Mouse (Mus musculus) forebrain, embryonic 14.5 days (tissue): ENCODE results near the gene Lgr5. TPM values are rescaled to one million over a fixed set of nuclear protein-coding genes. Genes with fewer than 3 reads are reported as not detected.

ENCODE experiments used
- ATAC-seq: fragments of 200-750 bp; cut with Nextera tagmentation; 2 replicates; pipeline ENCODE4 v1.8.0; 2017; ENCODE audit warnings: mild to moderate bottlenecking, moderate library complexity
- DNase-seq: peaks from one replicate; pipeline ENCODE4 v3.0.0-alpha.2; 2015; ENCODE audit warnings: low spot score
- H3K27ac ChIP-seq: fragments of 300-500 bp; sonication (generic); 2 replicates; pipeline ENCODE4 v1.5.1; 2014; ENCODE audit warnings: low read depth, mild to moderate bottlenecking, control low read depth, low read length, moderate library complexity
- H3K27me3 ChIP-seq: fragments of 300-500 bp; sonication (generic); replicated peaks from 2 replicates; pipeline ENCODE4 v1.6.1; 2014; ENCODE audit warnings: low read length, control low read depth, mixed read lengths; ENCODE audit not compliant: control insufficient read depth, insufficient read depth
- H3K36me3 ChIP-seq: fragments of 300-500 bp; sonication (generic); 2 replicates; pipeline ENCODE4 v1.6.1; 2014; ENCODE audit warnings: low read length, control low read depth; ENCODE audit not compliant: control insufficient read depth, insufficient read depth
- H3K4me1 ChIP-seq: fragments of 300-500 bp; sonication (generic); 2 replicates; pipeline ENCODE4 v1.6.1; 2014; ENCODE audit warnings: antibody characterized with exemption, low read length, control low read depth; ENCODE audit not compliant: control insufficient read depth, insufficient read depth
- H3K4me2 ChIP-seq: fragments of 300-500 bp; sonication (generic); 2 replicates; pipeline ENCODE4 v1.6.1; 2014; ENCODE audit warnings: mild to moderate bottlenecking, control low read depth, low read length
- H3K4me3 ChIP-seq: fragments of 300-500 bp; sonication (generic); 2 replicates; pipeline ENCODE4 v1.5.1; 2014; ENCODE audit warnings: low read depth, low read length, control low read depth
- H3K9ac ChIP-seq: fragments of 300-500 bp; sonication (generic); 2 replicates; pipeline ENCODE4 v1.6.1; 2014; ENCODE audit warnings: mild to moderate bottlenecking, low read length, control low read depth, moderate library complexity
- H3K9me3 ChIP-seq: fragments of 300-500 bp; sonication (generic); replicated peaks from 2 replicates; pipeline ENCODE4 v1.6.1; 2016; ENCODE audit warnings: low read length, control low read depth, mixed read lengths; ENCODE audit not compliant: control insufficient read depth
- WGBS: fragments of 180-500 bp; shearing (Covaris S2); extraction: QIAGEN DNeasy Blood & Tissue Kit; methylation state at CpG from one replicate; pipeline ENCODE4 v1.1.7; 2014; 5-methylcytosine and 5-hydroxymethylcytosine counted together
- polyA plus RNA-seq: library from polyadenylated mRNA; unstranded; fragments of >200 nt; fragmentation: Nextera tagmentation; extraction: Ambion mirVana; gene quantifications from 2 replicates; pipeline ENCODE4 v1.2.1, GENCODE M21; 2014

Lgr5 gene
- polyA plus RNA-seq: 0.41 and 0.44 TPM in 2 replicates

DNA sequence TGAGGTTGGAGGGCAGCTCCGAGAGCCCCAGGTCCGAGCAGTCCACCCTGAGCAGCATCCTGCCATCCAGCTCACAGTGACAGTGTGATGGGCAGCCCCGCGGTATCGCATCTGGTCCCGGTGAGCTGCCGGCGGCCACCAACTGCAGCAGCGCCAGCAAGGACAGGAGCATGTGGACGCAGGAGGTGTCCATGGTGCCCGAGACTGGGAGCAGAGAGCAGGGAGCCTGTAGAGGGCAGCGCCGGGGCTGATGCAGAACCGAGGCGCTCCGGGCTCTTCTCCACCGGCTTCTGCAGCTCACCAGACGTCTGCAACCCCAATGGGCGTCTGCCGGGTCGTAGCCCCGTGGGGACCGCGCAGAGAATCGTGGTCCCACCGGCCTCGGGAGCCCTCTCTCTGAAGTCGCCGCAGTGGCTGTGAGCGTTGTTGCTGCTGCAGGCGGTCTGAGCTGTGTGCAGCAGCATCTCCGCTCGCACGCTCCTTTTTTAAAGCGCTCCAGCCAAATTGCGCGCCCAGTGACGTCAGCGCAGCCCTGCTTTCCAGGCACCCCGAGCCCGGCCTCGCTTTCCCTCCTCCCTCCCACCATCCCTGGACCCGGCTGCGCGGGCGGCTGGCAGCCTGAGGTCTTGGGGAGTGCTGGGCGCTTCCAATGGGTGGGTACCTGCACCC lies at the start of gene Lgr5:
TSS of gene Lgr5 (minus strand) at position 480 of the 669 bp plus-strand sequence.
- ATAC-seq (peak; percentile 90), DNase-seq (peak; percentile 80)
- Histone ChIP-seq H3K4me2 (peak within 1 kb of the TSS; percentile 96), H3K27me3 (peaks cover 77% of the 10 kb centered on the region), H3K4me3 (peak within 1 kb of the TSS; percentile 54), H3K4me1 (peaks cover 7% of the 10 kb centered on the region; the same call in 1 of the 2 replicates), H3K27ac (no peak within 1 kb of the TSS), H3K9ac (peak within 1 kb of the TSS; percentile 59), H3K36me3 (no peaks in the 10 kb centered on the region), H3K9me3 (no peaks in the 10 kb centered on the region)
- under 1% methylated on average over 47 of the region's 47 CpGs for WGBS

DNA sequence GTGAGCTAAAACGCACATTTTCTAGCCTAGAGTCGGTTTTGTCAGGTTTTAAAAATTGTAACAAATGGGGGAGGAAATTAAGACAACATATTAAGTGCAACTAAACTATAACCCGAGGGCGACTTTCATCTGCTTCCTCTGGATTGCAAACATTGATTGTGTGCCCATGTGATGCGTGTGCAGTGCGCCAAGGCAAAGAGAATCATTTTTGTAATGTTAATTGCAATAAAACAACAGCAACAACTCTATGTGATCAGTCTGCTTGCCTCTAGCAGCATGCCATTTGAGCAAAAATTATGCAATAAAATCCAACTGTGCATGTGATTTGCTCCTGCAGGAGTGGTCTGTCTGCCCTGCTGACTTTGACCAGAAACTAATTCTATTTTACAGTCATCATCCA lies 39.1 kb upstream of the Lgr5 start:
- no peaks in the 10 kb centered on the region for H3K4me1 ChIP-seq
- no peaks in the 10 kb centered on the region for H3K27me3 ChIP-seq
- no peaks in the 10 kb centered on the region for H3K9me3 ChIP-seq
- H3K36me3 ChIP-seq: no peaks in the 10 kb centered on the region
- no peak overlapping the region for H3K27ac ChIP-seq
- no peak overlapping the region for H3K9ac ChIP-seq
- H3K4me3 ChIP-seq: no peak overlapping the region
- ATAC-seq: no peak
- no peak for DNase-seq
- 87% methylated on average over 6 of the region's 6 CpGs for WGBS
- no peak overlapping the region for H3K4me2 ChIP-seq

DNA sequence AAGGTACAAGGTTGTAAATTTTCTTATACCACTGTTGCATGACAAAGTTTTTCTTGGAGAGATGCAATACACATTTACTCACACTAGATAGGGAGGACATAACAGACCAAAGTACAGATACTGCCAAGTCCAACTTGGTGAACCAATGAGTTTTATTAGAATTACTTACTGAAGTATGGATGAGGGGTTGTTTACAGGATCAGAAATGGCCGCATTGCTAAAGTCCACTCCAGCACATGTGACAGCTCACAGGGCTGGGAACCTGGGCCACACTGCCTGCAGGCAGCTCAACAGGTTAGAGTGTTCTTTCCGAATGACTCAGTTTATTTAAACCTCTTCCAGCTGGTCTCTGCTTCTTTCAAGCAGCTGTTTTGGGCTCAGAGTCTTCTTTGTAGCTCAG lies 37.4 kb upstream of the Lgr5 start:
- Histone ChIP-seq H3K4me2 (no peak overlapping the region), H3K4me3 (no peak overlapping the region), H3K27ac (no peak overlapping the region), H3K36me3 (no peaks in the 10 kb centered on the region), H3K27me3 (no peaks in the 10 kb centered on the region; the same call in 1 of the 2 replicates), H3K9me3 (no peaks in the 10 kb centered on the region), H3K4me1 (no peaks in the 10 kb centered on the region), H3K9ac (no peak overlapping the region)
- 91% methylated on average over 2 of the region's 2 CpGs for WGBS
- DNase-seq (no peak), ATAC-seq (no peak)

GRCm38 (mm10) chr10:115623956-115624671 lies 36.5 kb upstream of the Lgr5 start:
- Histone ChIP-seq H3K27ac (no peak overlapping the region), H3K36me3 (no peaks in the 10 kb centered on the region), H3K9me3 (no peaks in the 10 kb centered on the region), H3K27me3 (peaks cover 3% of the 10 kb centered on the region; the same call in 1 of the 2 replicates), H3K4me2 (peak overlapping the region; percentile 35; the same call in 1 of the 2 replicates), H3K4me3 (no peak overlapping the region), H3K9ac (no peak overlapping the region; the same call in 1 of the 2 replicates), H3K4me1 (no peaks in the 10 kb centered on the region)
- DNase-seq: peak; percentile 80
- 22% methylated on average over 15 of the region's 15 CpGs for WGBS
- ATAC-seq: peak; percentile 91

DNA sequence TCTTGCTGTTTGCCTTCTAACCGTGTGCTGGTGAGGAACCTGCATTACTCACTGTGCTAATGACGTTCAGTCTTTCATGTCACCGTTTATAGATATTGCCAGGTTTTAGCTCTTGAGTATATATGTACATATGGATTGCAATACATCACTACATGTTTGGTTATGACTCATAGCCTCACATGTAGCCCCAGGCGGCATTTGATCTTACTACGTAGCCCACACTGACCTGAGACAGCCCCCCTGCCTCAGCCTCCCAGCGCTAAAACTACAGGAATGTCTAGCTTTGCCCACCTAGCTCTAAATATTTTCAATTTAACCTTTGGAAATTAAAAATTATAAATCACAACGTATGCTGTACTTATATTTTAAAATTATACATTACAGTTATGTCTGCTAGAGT lies 35.9 kb upstream of the Lgr5 start:
- H3K4me3 ChIP-seq: no peak overlapping the region
- DNase-seq (no peak), ATAC-seq (peak; percentile 56; the same call in 1 of the 2 replicates)
- H3K36me3 ChIP-seq: no peaks in the 10 kb centered on the region
- no peak overlapping the region for H3K4me2 ChIP-seq
- no peaks in the 10 kb centered on the region for H3K9me3 ChIP-seq
- H3K27me3 ChIP-seq: peaks cover 3% of the 10 kb centered on the region; the same call in 1 of the 2 replicates
- H3K9ac ChIP-seq: no peak overlapping the region
- 79% methylated on average over 7 of the region's 7 CpGs for WGBS
- H3K4me1 ChIP-seq: no peaks in the 10 kb centered on the region
- H3K27ac ChIP-seq: no peak overlapping the region

DNA sequence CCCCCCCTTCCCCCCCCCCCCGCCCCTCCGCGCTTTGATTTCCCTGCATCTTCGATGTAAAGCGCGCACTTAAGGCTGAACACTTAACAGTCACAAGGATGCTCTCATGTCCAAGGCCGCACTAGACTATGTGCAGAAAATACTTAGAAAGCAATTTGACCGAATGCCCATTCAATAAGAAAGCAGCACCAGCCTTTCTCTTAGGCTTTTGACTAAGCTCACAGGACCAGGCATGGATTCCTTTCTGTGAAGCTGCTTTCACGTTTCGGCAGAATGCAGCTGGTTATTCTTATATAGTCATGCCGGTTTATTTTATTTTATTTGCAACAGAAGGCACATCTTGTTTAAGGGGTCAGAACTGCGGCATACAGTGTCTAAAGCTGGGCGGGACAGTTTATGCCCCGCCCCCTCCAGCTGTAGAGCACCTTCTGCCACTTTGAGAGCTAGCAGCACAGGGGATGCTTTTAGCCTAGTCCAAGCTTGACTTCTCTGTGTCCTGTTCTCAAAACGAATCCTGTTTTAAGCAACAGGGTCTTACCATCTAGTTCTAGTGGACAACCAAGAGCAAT lies 30.8 kb upstream of the Lgr5 start:
- Histone ChIP-seq H3K27ac (no peak overlapping the region), H3K9me3 (no peaks in the 10 kb centered on the region), H3K4me1 (no peaks in the 10 kb centered on the region), H3K36me3 (no peaks in the 10 kb centered on the region), H3K4me2 (peak overlapping the region; percentile 34), H3K9ac (no peak overlapping the region), H3K4me3 (peak overlapping the region; percentile 17), H3K27me3 (peaks cover 3% of the 10 kb centered on the region; the same call in 1 of the 2 replicates)
- DNase-seq (peak; percentile 42), ATAC-seq (peak; percentile 71)
- WGBS: 18% methylated on average over 15 of the region's 15 CpGs

GRCm38 (mm10) chr10:115617456-115618287 lies 30.1 kb upstream of the Lgr5 start:
- Histone ChIP-seq H3K27ac (no peak overlapping the region), H3K4me3 (peak overlapping the region; percentile 17), H3K36me3 (no peaks in the 10 kb centered on the region), H3K9ac (no peak overlapping the region), H3K4me2 (peak overlapping the region; percentile 34), H3K9me3 (no peaks in the 10 kb centered on the region), H3K4me1 (no peaks in the 10 kb centered on the region), H3K27me3 (peaks cover 3% of the 10 kb centered on the region; the same call in 1 of the 2 replicates)
- peak; percentile 86 for DNase-seq
- 15% methylated on average over 13 of the region's 15 CpGs for WGBS
- peak; percentile 92 for ATAC-seq

- Histone ChIP-seq H3K27ac (no peak overlapping the region), H3K4me1 (no peaks in the 10 kb centered on the region), H3K9ac (no peak overlapping the region), H3K9me3 (no peaks in the 10 kb centered on the region), H3K4me3 (no peak overlapping the region), H3K27me3 (peaks cover 15% of the 10 kb centered on the region), H3K36me3 (no peaks in the 10 kb centered on the region), H3K4me2 (no peak overlapping the region)
- ATAC-seq (no peak), DNase-seq (no peak)
- WGBS: 96% methylated on average over 1 of the region's 1 CpGs
Observed at GRCm38 (mm10) chr10:115595748-115596147, 8.2 kb upstream of the Lgr5 start.
